Mouse (Mus musculus): ENCODE measurements at regions not wholly inside any gene's neighbourhood (a gene's known extent, or its start where the extent isn't known, plus 50 kb on each side); places are given as distances from the start of the nearest gene placed in this dataset.

GRCm38 (mm10) chr16:7928391-7928935 lies 496.5 kb downstream of the Tmem114 start:
- Histone ChIP-seq H3K9ac (no peak overlapping the region), H3K4me2 (replicated peaks) (no peak overlapping the region), H3K27me3 (ENCODE audit: control insufficient read depth, insufficient read depth, low read length) (no peaks in the 10 kb centered on the region), H3K9me3 (ENCODE audit: control insufficient read depth, low read length) (no peaks in the 10 kb centered on the region), H3K4me3 (replicated peaks; ENCODE audit: low read length) (no peak overlapping the region), H3K36me3 (replicated peaks; ENCODE audit: control insufficient read depth, insufficient read depth) (no peaks in the 10 kb centered on the region), H3K4me1 (replicated peaks; ENCODE audit: control insufficient read depth, insufficient read depth, low read length) (no peaks in the 10 kb centered on the region), H3K27ac (no peak overlapping the region)
- no peak for ATAC-seq (ENCODE audit: low FRiP score)
- WGBS, result 83% methylated on average over 6 of the region's 6 CpGs
- no peak for DNase-seq (ENCODE audit: low spot score)

GRCm38 (mm10) chr16:7927756-7928155 lies 497.2 kb downstream of the Tmem114 start:
- no peak overlapping the region for H3K4me2 ChIP-seq (replicated peaks)
- no peak for DNase-seq (ENCODE audit: low spot score)
- no peaks in the 10 kb centered on the region for H3K4me1 ChIP-seq (replicated peaks; ENCODE audit: control insufficient read depth, insufficient read depth, low read length)
- H3K9me3 ChIP-seq (ENCODE audit: control insufficient read depth, low read length), result no peaks in the 10 kb centered on the region
- H3K27ac ChIP-seq, result no peak overlapping the region
- no peaks in the 10 kb centered on the region for H3K36me3 ChIP-seq (replicated peaks; ENCODE audit: control insufficient read depth, insufficient read depth)
- H3K27me3 ChIP-seq (ENCODE audit: control insufficient read depth, insufficient read depth, low read length), result no peaks in the 10 kb centered on the region
- no peak for ATAC-seq (ENCODE audit: low FRiP score)
- 68% methylated on average over 8 of the region's 8 CpGs for WGBS
- no peak overlapping the region for H3K9ac ChIP-seq
- no peak overlapping the region for H3K4me3 ChIP-seq (replicated peaks; ENCODE audit: low read length)

GRCm38 (mm10) chr16:7895786-7896185 lies 529.1 kb downstream of the Tmem114 start:
- H3K27me3 ChIP-seq (ENCODE audit: control insufficient read depth, insufficient read depth, low read length), result no peaks in the 10 kb centered on the region
- H3K27ac ChIP-seq, result no peak overlapping the region
- no peaks in the 10 kb centered on the region for H3K9me3 ChIP-seq (ENCODE audit: control insufficient read depth, low read length)
- H3K4me1 ChIP-seq (replicated peaks; ENCODE audit: control insufficient read depth, insufficient read depth, low read length), result no peaks in the 10 kb centered on the region
- H3K9ac ChIP-seq, result no peak overlapping the region
- DNase-seq (ENCODE audit: low spot score), result no peak
- WGBS, result 83% methylated on average over 2 of the region's 2 CpGs
- H3K4me3 ChIP-seq (replicated peaks; ENCODE audit: low read length), result no peak overlapping the region
- ATAC-seq (ENCODE audit: low FRiP score), result no peak
- H3K36me3 ChIP-seq (replicated peaks; ENCODE audit: control insufficient read depth, insufficient read depth), result no peaks in the 10 kb centered on the region
- no peak overlapping the region for H3K4me2 ChIP-seq (replicated peaks)

- WGBS, result 80% methylated on average over 5 of the region's 5 CpGs
- no peak for ATAC-seq (ENCODE audit: low FRiP score)
- Histone ChIP-seq H3K27me3 (ENCODE audit: control insufficient read depth, insufficient read depth, low read length) (no peaks in the 10 kb centered on the region), H3K9ac (no peak overlapping the region), H3K36me3 (replicated peaks; ENCODE audit: control insufficient read depth, insufficient read depth) (no peaks in the 10 kb centered on the region), H3K4me2 (replicated peaks) (no peak overlapping the region), H3K4me3 (replicated peaks; ENCODE audit: low read length) (no peak overlapping the region), H3K9me3 (ENCODE audit: control insufficient read depth, low read length) (no peaks in the 10 kb centered on the region), H3K4me1 (replicated peaks; ENCODE audit: control insufficient read depth, insufficient read depth, low read length) (no peaks in the 10 kb centered on the region), H3K27ac (no peak overlapping the region)
- DNase-seq (ENCODE audit: low spot score), result no peak
These were observed 532.1 kb downstream of the Tmem114 start for GRCm38 (mm10) chr16:7892799-7893198.

GRCm38 (mm10) chr16:7863406-7863805 lies 561.5 kb downstream of the Tmem114 start:
- DNase-seq (ENCODE audit: low spot score), result no peak
- no peak overlapping the region for H3K4me3 ChIP-seq (replicated peaks; ENCODE audit: low read length)
- H3K27me3 ChIP-seq (ENCODE audit: control insufficient read depth, insufficient read depth, low read length), result no peaks in the 10 kb centered on the region
- no peaks in the 10 kb centered on the region for H3K4me1 ChIP-seq (replicated peaks; ENCODE audit: control insufficient read depth, insufficient read depth, low read length)
- 98% methylated on average over 2 of the region's 2 CpGs for WGBS
- H3K9me3 ChIP-seq (ENCODE audit: control insufficient read depth, low read length), result no peaks in the 10 kb centered on the region
- no peak overlapping the region for H3K4me2 ChIP-seq (replicated peaks)
- H3K27ac ChIP-seq, result no peak overlapping the region
- no peaks in the 10 kb centered on the region for H3K36me3 ChIP-seq (replicated peaks; ENCODE audit: control insufficient read depth, insufficient read depth)
- H3K9ac ChIP-seq, result no peak overlapping the region
- ATAC-seq (ENCODE audit: low FRiP score), result no peak

GRCm38 (mm10) chr16:7839139-7839538 lies 585.8 kb downstream of the Tmem114 start:
- no peak overlapping the region for H3K4me3 ChIP-seq (replicated peaks; ENCODE audit: low read length)
- H3K4me1 ChIP-seq (replicated peaks; ENCODE audit: control insufficient read depth, insufficient read depth, low read length), result no peaks in the 10 kb centered on the region
- no peaks in the 10 kb centered on the region for H3K27me3 ChIP-seq (ENCODE audit: control insufficient read depth, insufficient read depth, low read length)
- no peak for ATAC-seq (ENCODE audit: low FRiP score)
- H3K4me2 ChIP-seq (replicated peaks), result no peak overlapping the region
- no peak overlapping the region for H3K27ac ChIP-seq
- no peaks in the 10 kb centered on the region for H3K36me3 ChIP-seq (replicated peaks; ENCODE audit: control insufficient read depth, insufficient read depth)
- WGBS, result 64% methylated on average over 5 of the region's 5 CpGs
- no peak overlapping the region for H3K9ac ChIP-seq
- no peak for DNase-seq (ENCODE audit: low spot score)
- H3K9me3 ChIP-seq (ENCODE audit: control insufficient read depth, low read length), result no peaks in the 10 kb centered on the region

GRCm38 (mm10) chr16:7831142-7831541 lies 593.8 kb downstream of the Tmem114 start:
- Histone ChIP-seq H3K4me1 (replicated peaks; ENCODE audit: control insufficient read depth, insufficient read depth, low read length) (no peaks in the 10 kb centered on the region), H3K27ac (no peak overlapping the region), H3K4me2 (replicated peaks) (no peak overlapping the region), H3K27me3 (ENCODE audit: control insufficient read depth, insufficient read depth, low read length) (no peaks in the 10 kb centered on the region), H3K9me3 (ENCODE audit: control insufficient read depth, low read length) (no peaks in the 10 kb centered on the region), H3K4me3 (replicated peaks; ENCODE audit: low read length) (no peak overlapping the region), H3K36me3 (replicated peaks; ENCODE audit: control insufficient read depth, insufficient read depth) (no peaks in the 10 kb centered on the region), H3K9ac (no peak overlapping the region)
- WGBS, result 25% methylated on average over 6 of the region's 6 CpGs
- DNase-seq (ENCODE audit: low spot score) (no peak), ATAC-seq (ENCODE audit: low FRiP score) (no peak)

GRCm38 (mm10) chr16:7829939-7830650 lies 594.8 kb downstream of the Tmem114 start:
- ATAC-seq (ENCODE audit: low FRiP score) (no peak), DNase-seq (ENCODE audit: low spot score) (no peak)
- Histone ChIP-seq H3K4me3 (replicated peaks; ENCODE audit: low read length) (no peak overlapping the region), H3K9ac (no peak overlapping the region), H3K27me3 (ENCODE audit: control insufficient read depth, insufficient read depth, low read length) (no peaks in the 10 kb centered on the region), H3K36me3 (replicated peaks; ENCODE audit: control insufficient read depth, insufficient read depth) (no peaks in the 10 kb centered on the region), H3K27ac (no peak overlapping the region), H3K4me2 (replicated peaks) (no peak overlapping the region), H3K9me3 (ENCODE audit: control insufficient read depth, low read length) (no peaks in the 10 kb centered on the region), H3K4me1 (replicated peaks; ENCODE audit: control insufficient read depth, insufficient read depth, low read length) (no peaks in the 10 kb centered on the region)
- WGBS, result 84% methylated on average over 9 of the region's 9 CpGs

GRCm38 (mm10) chr16:7801161-7801560 lies 623.8 kb downstream of the Tmem114 start:
- Histone ChIP-seq H3K4me2 (replicated peaks) (no peak overlapping the region), H3K4me3 (replicated peaks; ENCODE audit: low read length) (no peak overlapping the region), H3K27ac (no peak overlapping the region), H3K36me3 (replicated peaks; ENCODE audit: control insufficient read depth, insufficient read depth) (no peaks in the 10 kb centered on the region), H3K4me1 (replicated peaks; ENCODE audit: control insufficient read depth, insufficient read depth, low read length) (no peaks in the 10 kb centered on the region), H3K9ac (no peak overlapping the region), H3K27me3 (ENCODE audit: control insufficient read depth, insufficient read depth, low read length) (no peaks in the 10 kb centered on the region), H3K9me3 (ENCODE audit: control insufficient read depth, low read length) (peaks cover 4% of the 10 kb centered on the region; the same call in 1 of the 2 replicates)
- no peak for DNase-seq (ENCODE audit: low spot score)
- ATAC-seq (ENCODE audit: low FRiP score), result no peak
- 94% methylated on average over 2 of the region's 2 CpGs for WGBS
